8 mouse cellular contexts compared by ENCODE assay signal in genomic region chr2:67567141-67567680, GRCm38 (mm10). TPM values are rescaled to one million over a fixed set of nuclear protein-coding genes. Genes with fewer than 3 reads are reported as not detected.
DNase-seq lines count a peak whose midpoint lies in the region; ATAC-seq and TF ChIP-seq lines count a peak whose summit lies in the region.

No protein-coding gene starts in this region.

- peak overlapping the region; percentile 63 for H3K4me2 ChIP-seq in forebrain, embryonic 16.5 days (ENCODE audit: low read length)

- no peaks in the 10 kb centered on the region for H3K36me3 ChIP-seq in forebrain, embryonic 16.5 days (ENCODE audit: control insufficient read depth, insufficient read depth)

- peaks cover 9% of the 10 kb centered on the region for H3K4me1 ChIP-seq in forebrain, embryonic 16.5 days (replicated peaks; ENCODE audit: control insufficient read depth, insufficient read depth, low read length)

- 7% methylated on average over 8 of the region's 8 CpGs for WGBS in forebrain, embryonic 16.5 days

- no peak for ATAC-seq in forebrain, embryonic 16.5 days

- peak overlapping the region; percentile 81 for H3K4me3 ChIP-seq in gastrocnemius, adult 2 months
- peak overlapping the region; percentile 97 for H3K4me3 ChIP-seq in forebrain, embryonic 16.5 days (replicated peaks; ENCODE audit: low read length)

- no peaks in the 10 kb centered on the region for H3K9me3 ChIP-seq in forebrain, embryonic 16.5 days (ENCODE audit: control insufficient read depth, low read length)

- intact Hi-C loops in gastrocnemius, adult 2 months (cut with DNase I), result no loop called here

- DNase-seq in gastrocnemius, adult 2 months, result no peak
- DNase-seq in gastrocnemius, adult 18-20 months (ENCODE audit: low spot score), result no peak
- peak; percentile 10 for DNase-seq in NIH3T3 (ENCODE audit: low read depth)
- peak; percentile 10 for DNase-seq in mesoderm, embryonic 11.5 days (ENCODE audit: low read depth, low spot score)
- no peak for DNase-seq in spleen, postnatal 36 days (ENCODE audit: low spot score in 2 of 2)
- DNase-seq in ovary, postnatal 14 days (ENCODE audit: low spot score), result no peak
- DNase-seq in thymus, postnatal 25 days, result no peak

- no peak overlapping the region for H3K27ac ChIP-seq in gastrocnemius, adult 2 months
- no peak overlapping the region for H3K27ac ChIP-seq in forebrain, embryonic 16.5 days (ENCODE audit: low read length)

- no peak for TF ChIP-seq CTCF in gastrocnemius, adult 2 months (IDR thresholded peaks at IDR 0.05)

- peak overlapping the region; percentile 95 for H3K9ac ChIP-seq in forebrain, embryonic 16.5 days (replicated peaks; ENCODE audit: low read depth, low read length)

- no peaks in the 10 kb centered on the region for H3K27me3 ChIP-seq in forebrain, embryonic 16.5 days (replicated peaks; ENCODE audit: control insufficient read depth, insufficient read depth, low read length)

RNA-seq across cellular contexts. Expression of gene B3galt1, which starts 1.5 kb away (rescaled TPM):
- total RNA-seq in gastrocnemius, adult 2 months (2021), result 1 to 10 TPM; 1.0 to 4.4 TPM
- 1 to 10 TPM; 3.6 to 4.3 TPM for total RNA-seq in gastrocnemius, adult 18-20 months (2021)
- 57.4 and 60.2 TPM in 2 replicates for polyA plus RNA-seq in forebrain, embryonic 16.5 days (2015; fragmentation: Nextera tagmentation; extraction: Ambion mirVana)

Comparison
In these comparisons a context has a peak if more than half of its experiments do, and no peak if none do; other contexts are left out.
1. DNase-seq: peak in NIH3T3 (single experiment) and mesoderm, embryonic 11.5 days (single experiment); none in gastrocnemius, adult 2 months (single experiment), gastrocnemius, adult 18-20 months (single experiment), spleen, postnatal 36 days (0 of 2), ovary, postnatal 14 days (single experiment) and thymus, postnatal 25 days (single experiment).